Mouse (Mus musculus): Measurements from ENCODE around the gene Coq2. TPM values are rescaled to one million over a fixed set of nuclear protein-coding genes. Genes with fewer than 3 reads are reported as not detected.

The Coq2 gene
- total RNA-seq, 1 experiment, result 27.4 TPM

- in situ Hi-C loops (cut with MboI; ENCODE audit: low sequenced_read_pairs in 2 of 2, unreplicated experiment in 2 of 2), result no loop called here
- Histone ChIP-seq H3K9ac (ENCODE audit: insufficient read depth, low read depth, low read length, poor library complexity, severe bottlenecking) (no peak overlapping the region), H3K9me3 (ENCODE audit: control insufficient read depth, insufficient read depth, low read depth, low read length) (no peaks in the 10 kb centered on the region), H3K4me3 (ENCODE audit: insufficient read depth in 1 of 2, low read depth in 1 of 2, low read length in 2 of 2, poor library complexity in 1 of 2, severe bottlenecking in 1 of 2) (peak overlapping the region in 1 of 2 experiments; percentile 77; a peak in 1 of 4 replicates), H3K36me3 (ENCODE audit: control insufficient read depth, insufficient read depth, low read length, poor library complexity, severe bottlenecking) (peaks cover 8% of the 10 kb centered on the region; the same call in 1 of the 2 replicates), H3K4me1 (ENCODE audit: control insufficient read depth in 2 of 2, insufficient read depth in 2 of 2, low read length in 2 of 2, poor library complexity in 1 of 2) (peaks cover 0 to 3% of the 10 kb centered on the region in 2 experiments; a peak in 1 of 4 replicates), H3K27ac (ENCODE audit: insufficient read depth, low read depth, low read length, poor library complexity, severe bottlenecking) (no peak overlapping the region)
- TF ChIP-seq MAFK (IDR thresholded peaks at IDR 0.05; ENCODE audit: insufficient read depth, low read depth, low read length) (no peak), ZC3H11A (IDR thresholded peaks at IDR 0.05; ENCODE audit: borderline replicate concordance, low read depth, low read length) (no peak), ZNF384 (IDR thresholded peaks at IDR 0.05; ENCODE audit: low read depth, low read length) (no peak), HCFC1 (IDR thresholded peaks at IDR 0.05; ENCODE audit: borderline replicate concordance, insufficient read depth, low read length) (no peak), CHD2 (IDR thresholded peaks at IDR 0.05; ENCODE audit: low read depth, low read length) (no peak)
- DNase-seq (ENCODE audit: low read depth, low spot score), result no peak
Measured at GRCm38 (mm10) chr5:100672403-100672802, 2.5 kb downstream of the Coq2 start.

- in situ Hi-C loops (cut with MboI; ENCODE audit: low sequenced_read_pairs in 2 of 2, unreplicated experiment in 2 of 2), result no loop called here
- no peaks in the 10 kb centered on the region for H3K9me3 ChIP-seq (ENCODE audit: control insufficient read depth, insufficient read depth, low read depth, low read length)
Measured at GRCm38 (mm10) chr5:100671897-100672296, 3.0 kb downstream of the Coq2 start.

GRCm38 (mm10) chr5:100671398-100671797 lies 3.5 kb downstream of the Coq2 start:
- Histone ChIP-seq H3K36me3 (ENCODE audit: control insufficient read depth, insufficient read depth, low read length, poor library complexity, severe bottlenecking) (peaks cover 10% of the 10 kb centered on the region; the same call in 1 of the 2 replicates), H3K4me1 (ENCODE audit: control insufficient read depth in 2 of 2, insufficient read depth in 2 of 2, low read length in 2 of 2, poor library complexity in 1 of 2) (peaks cover 0 to 3% of the 10 kb centered on the region in 2 experiments; a peak in 1 of 4 replicates), H3K9me3 (ENCODE audit: control insufficient read depth, insufficient read depth, low read depth, low read length) (no peaks in the 10 kb centered on the region), H3K27ac (ENCODE audit: insufficient read depth, low read depth, low read length, poor library complexity, severe bottlenecking) (no peak overlapping the region), H3K9ac (ENCODE audit: insufficient read depth, low read depth, low read length, poor library complexity, severe bottlenecking) (no peak overlapping the region), H3K4me3 (ENCODE audit: insufficient read depth in 1 of 2, low read depth in 1 of 2, low read length in 2 of 2, poor library complexity in 1 of 2, severe bottlenecking in 1 of 2) (no peak overlapping the region)
- no peak for TF ChIP-seq HCFC1 (IDR thresholded peaks at IDR 0.05; ENCODE audit: borderline replicate concordance, insufficient read depth, low read length)
- no peak for TF ChIP-seq ZNF384 (IDR thresholded peaks at IDR 0.05; ENCODE audit: low read depth, low read length)
- TF ChIP-seq ZC3H11A (IDR thresholded peaks at IDR 0.05; ENCODE audit: borderline replicate concordance, low read depth, low read length), result no peak
- no peak for TF ChIP-seq MAFK (IDR thresholded peaks at IDR 0.05; ENCODE audit: insufficient read depth, low read depth, low read length)
- TF ChIP-seq CHD2 (IDR thresholded peaks at IDR 0.05; ENCODE audit: low read depth, low read length), result no peak
- in situ Hi-C loops (cut with MboI; ENCODE audit: low sequenced_read_pairs in 2 of 2, unreplicated experiment in 2 of 2), result no loop called here
- DNase-seq (ENCODE audit: low read depth, low spot score), result no peak

More at GRCm38 (mm10) chr5:100671897-100672296, 3.0 kb downstream of the Coq2 start:
- Histone ChIP-seq H3K27ac (ENCODE audit: insufficient read depth, low read depth, low read length, poor library complexity, severe bottlenecking) (no peak overlapping the region), H3K36me3 (ENCODE audit: control insufficient read depth, insufficient read depth, low read length, poor library complexity, severe bottlenecking) (peaks cover 10% of the 10 kb centered on the region; the same call in 1 of the 2 replicates), H3K9ac (ENCODE audit: insufficient read depth, low read depth, low read length, poor library complexity, severe bottlenecking) (no peak overlapping the region), H3K4me1 (ENCODE audit: control insufficient read depth in 2 of 2, insufficient read depth in 2 of 2, low read length in 2 of 2, poor library complexity in 1 of 2) (peaks cover 0 to 3% of the 10 kb centered on the region in 2 experiments; a peak in 1 of 4 replicates), H3K4me3 (ENCODE audit: insufficient read depth in 1 of 2, low read depth in 1 of 2, low read length in 2 of 2, poor library complexity in 1 of 2, severe bottlenecking in 1 of 2) (no peak overlapping the region)
- no peak for TF ChIP-seq CHD2 (IDR thresholded peaks at IDR 0.05; ENCODE audit: low read depth, low read length)
- TF ChIP-seq ZNF384 (IDR thresholded peaks at IDR 0.05; ENCODE audit: low read depth, low read length), result no peak
- no peak for TF ChIP-seq HCFC1 (IDR thresholded peaks at IDR 0.05; ENCODE audit: borderline replicate concordance, insufficient read depth, low read length)
- TF ChIP-seq ZC3H11A (IDR thresholded peaks at IDR 0.05; ENCODE audit: borderline replicate concordance, low read depth, low read length), result no peak
- no peak for TF ChIP-seq MAFK (IDR thresholded peaks at IDR 0.05; ENCODE audit: insufficient read depth, low read depth, low read length)
- no peak for DNase-seq (ENCODE audit: low read depth, low spot score)

GRCm38 (mm10) chr5:100666965-100667364 lies 8.0 kb downstream of the Coq2 start:
- H3K36me3 ChIP-seq (ENCODE audit: control insufficient read depth, insufficient read depth, low read length, poor library complexity, severe bottlenecking), result peaks cover 22% of the 10 kb centered on the region; the same call in 1 of the 2 replicates
- no peak overlapping the region for H3K27ac ChIP-seq (ENCODE audit: insufficient read depth, low read depth, low read length, poor library complexity, severe bottlenecking)
- in situ Hi-C loops (cut with MboI; ENCODE audit: low sequenced_read_pairs in 2 of 2, unreplicated experiment in 2 of 2), result no loop called here
- H3K9ac ChIP-seq (ENCODE audit: insufficient read depth, low read depth, low read length, poor library complexity, severe bottlenecking), result no peak overlapping the region
- TF ChIP-seq HCFC1 (IDR thresholded peaks at IDR 0.05; ENCODE audit: borderline replicate concordance, insufficient read depth, low read length) (no peak), ZC3H11A (IDR thresholded peaks at IDR 0.05; ENCODE audit: borderline replicate concordance, low read depth, low read length) (no peak), CHD2 (IDR thresholded peaks at IDR 0.05; ENCODE audit: low read depth, low read length) (no peak), MAFK (IDR thresholded peaks at IDR 0.05; ENCODE audit: insufficient read depth, low read depth, low read length) (no peak), ZNF384 (IDR thresholded peaks at IDR 0.05; ENCODE audit: low read depth, low read length) (no peak)
- H3K9me3 ChIP-seq (ENCODE audit: control insufficient read depth, insufficient read depth, low read depth, low read length), result no peaks in the 10 kb centered on the region
- H3K4me1 ChIP-seq (ENCODE audit: control insufficient read depth in 2 of 2, insufficient read depth in 2 of 2, low read length in 2 of 2, poor library complexity in 1 of 2), result no peaks in the 10 kb centered on the region
- no peak for DNase-seq (ENCODE audit: low read depth, low spot score)
- H3K4me3 ChIP-seq (ENCODE audit: insufficient read depth in 1 of 2, low read depth in 1 of 2, low read length in 2 of 2, poor library complexity in 1 of 2, severe bottlenecking in 1 of 2), result no peak overlapping the region
